Mouse (Mus musculus): ENCODE measurements at regions not wholly inside any gene's neighbourhood (a gene's known extent, or its start where the extent isn't known, plus 50 kb on each side); places are given as distances from the start of the nearest gene placed in this dataset.
"Not testable (repeated sequence)": the region's sequence is repeated elsewhere in the genome, so short reads cannot be mapped to it uniquely, and the experiment has no call there.

DNA sequence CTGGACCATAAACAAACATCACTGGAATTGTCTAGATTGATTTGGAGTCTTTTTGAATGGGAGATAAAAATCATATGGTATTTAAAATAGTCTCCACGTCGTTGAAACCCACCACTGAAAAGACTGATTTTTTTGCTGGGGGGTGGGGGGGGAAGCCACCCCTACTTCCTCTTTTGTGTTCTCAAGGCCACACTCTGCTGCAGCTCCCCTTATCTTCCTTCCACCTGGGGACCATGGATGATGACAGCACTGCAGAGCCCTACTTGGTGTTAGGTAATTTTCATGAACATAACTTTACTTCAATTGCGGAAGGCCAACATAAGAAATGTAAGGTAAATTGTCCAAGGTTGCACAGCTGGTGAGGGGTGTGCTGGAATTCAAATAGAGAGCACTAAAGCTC lies 232.4 kb upstream of the Vrk2 start:
- DNase-seq (ENCODE audit: low read depth, low spot score), result no peak

DNA sequence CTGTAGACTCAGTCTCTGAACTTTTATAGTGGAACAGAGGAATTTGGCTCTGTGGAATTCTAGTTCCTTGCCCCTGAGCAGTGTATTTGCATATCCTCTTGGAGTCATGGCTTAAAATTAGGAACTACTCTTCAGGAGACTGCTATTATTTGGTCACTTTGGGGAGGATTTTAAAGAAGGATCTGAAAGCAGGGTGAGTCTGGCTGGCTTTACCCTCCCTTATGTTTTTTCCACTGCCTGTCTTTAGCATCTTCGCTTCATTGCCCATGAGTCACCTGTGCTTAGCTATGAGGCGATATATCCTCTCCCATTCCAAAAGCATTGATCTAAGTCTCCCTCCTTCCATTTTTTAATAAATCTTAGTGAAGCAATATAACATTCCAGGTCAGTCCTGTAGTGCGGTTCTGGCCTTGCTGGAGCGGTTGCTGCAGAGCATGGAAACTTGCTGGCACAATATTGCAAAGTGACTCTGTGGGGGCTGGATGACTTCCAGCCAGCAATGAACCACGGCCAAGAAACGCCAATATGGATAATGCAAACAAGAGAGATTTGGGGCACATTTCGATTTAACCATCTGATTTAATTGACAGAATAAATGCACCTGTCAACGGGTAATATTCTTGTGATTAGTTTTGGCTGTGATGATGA lies 230.4 kb upstream of the Vrk2 start:
- DNase-seq (ENCODE audit: low read depth, low spot score), result no peak

DNA sequence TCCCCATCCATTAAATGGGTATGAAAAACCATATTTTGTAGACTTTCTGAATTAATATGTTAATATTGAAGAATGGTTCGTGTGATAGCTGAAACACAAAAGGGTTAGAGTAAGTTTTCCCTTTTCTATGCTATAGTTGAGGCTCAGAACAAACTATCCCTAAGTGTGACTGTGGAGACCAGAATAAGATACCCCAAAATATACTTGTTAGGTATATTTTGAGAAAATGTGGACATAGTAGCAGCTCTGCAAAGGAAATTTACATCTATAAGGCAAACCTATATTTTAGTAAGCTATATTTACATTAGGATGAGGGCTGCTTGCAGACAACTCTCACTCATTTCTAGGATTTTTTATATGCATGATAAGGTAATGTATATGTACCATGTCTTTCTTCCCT lies 227.3 kb upstream of the Vrk2 start:
- DNase-seq (ENCODE audit: low read depth, low spot score), result no peak

DNA sequence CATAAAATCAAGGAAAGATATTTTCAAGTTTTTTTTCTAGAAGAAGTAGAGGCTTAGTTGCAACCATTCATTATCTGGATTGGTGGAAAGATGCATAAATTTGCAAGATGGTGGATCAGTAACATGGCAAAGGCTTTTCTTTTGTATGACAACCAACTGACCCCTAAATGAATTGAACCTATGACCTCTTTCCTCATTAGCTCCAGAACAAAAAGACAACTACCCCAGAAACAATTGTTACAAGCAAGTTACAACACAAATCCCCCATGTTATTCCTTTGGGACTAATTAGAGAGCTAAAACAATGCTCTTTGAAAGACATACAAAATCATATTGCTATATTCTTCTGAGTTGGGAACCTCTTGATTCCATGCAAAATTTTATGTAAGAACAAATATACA lies 223.5 kb upstream of the Vrk2 start:
- DNase-seq (ENCODE audit: low read depth, low spot score), result no peak

DNA sequence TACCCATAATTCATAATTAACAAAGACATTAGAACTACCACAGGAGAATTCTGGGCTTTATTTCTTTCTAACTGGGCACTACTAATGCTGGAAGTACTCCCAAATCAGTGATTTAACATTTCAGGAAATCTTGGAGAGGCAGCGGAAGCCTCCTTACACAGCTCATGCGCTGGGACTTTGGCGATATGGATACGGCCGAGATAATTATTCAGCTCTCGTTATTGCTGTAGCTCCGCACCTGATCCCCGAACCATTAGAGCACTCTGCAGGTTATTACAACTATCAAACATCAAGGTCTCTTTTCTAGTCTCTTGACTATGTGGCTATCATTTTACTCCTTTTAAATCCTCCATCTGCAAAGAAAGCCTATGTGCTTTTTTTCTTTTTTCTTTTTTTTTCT lies 221.3 kb upstream of the Vrk2 start:
- no peak for DNase-seq (ENCODE audit: low read depth, low spot score)

DNA sequence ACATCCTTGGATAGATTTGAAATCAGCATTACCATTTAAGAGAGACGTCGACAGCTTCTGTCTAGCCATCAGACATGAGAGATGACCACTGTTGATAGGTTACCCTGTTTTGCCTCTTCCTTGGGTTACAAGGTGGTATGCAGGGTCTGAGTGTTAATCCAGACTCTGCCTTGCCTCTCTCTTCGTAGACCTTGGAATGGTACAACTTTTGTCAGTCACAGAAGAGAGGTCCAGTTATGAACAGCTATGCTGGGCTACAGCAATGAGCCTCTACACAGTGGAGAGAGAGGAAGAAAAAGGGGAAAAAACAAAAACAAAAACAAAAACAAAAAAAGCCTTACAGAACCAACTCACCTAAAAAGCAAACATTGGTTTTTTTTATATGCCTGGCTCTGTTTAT lies 220.8 kb upstream of the Vrk2 start:
- no peak for DNase-seq (ENCODE audit: low read depth, low spot score)

DNA sequence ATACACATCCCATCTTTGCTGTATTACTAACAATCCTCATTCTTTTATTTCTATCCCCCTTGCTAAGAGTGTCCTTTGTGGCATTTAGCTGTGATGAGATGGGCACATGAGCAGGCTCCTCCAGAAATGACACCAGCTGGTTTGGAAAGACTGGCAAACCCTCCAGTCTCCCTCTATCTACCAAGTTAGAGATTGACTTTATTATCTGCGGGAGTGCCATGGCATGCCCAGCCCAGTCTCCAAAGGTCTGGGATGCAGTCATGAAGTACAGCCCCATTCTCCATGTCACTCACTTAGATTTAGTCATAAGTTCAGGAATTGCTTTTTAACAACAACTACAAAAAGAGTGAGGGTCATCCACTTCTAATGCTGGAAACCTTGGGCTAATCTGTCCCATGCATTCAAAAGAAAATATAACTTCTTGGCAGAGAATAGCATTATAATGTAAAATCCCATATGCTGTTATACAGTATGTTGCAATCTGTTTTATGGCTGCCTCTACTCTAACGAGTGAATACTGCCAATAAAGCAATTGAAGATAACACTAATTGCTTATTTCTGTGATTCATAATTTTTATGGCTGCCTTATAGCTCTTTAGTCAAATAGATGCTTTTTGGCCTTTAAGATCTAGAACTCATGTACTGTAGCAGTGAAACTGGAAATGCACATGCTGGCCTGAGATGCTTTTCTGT lies 208.6 kb upstream of the Vrk2 start:
- no peak for DNase-seq (ENCODE audit: low read depth, low spot score)

DNA sequence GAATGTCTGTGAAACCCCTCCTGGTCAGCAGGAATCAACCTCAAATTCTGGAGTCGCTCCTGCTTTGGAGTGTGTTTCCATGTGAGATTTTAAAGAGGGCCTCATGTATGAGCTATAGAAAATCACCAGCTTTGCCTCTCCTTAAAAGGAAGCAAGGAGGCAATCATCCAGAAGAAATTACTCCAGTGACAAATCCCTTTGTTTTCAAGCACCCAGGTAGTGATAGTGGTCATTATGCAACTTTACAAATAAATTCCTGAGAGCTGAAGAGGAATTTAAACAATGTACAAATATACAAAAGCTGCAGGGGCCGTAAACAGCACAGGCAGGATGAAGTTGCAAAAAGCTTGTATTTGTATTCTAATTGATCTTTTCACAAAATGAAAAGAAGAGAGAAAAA lies 206.5 kb upstream of the Vrk2 start:
- DNase-seq (ENCODE audit: low read depth, low spot score), result no peak

DNA sequence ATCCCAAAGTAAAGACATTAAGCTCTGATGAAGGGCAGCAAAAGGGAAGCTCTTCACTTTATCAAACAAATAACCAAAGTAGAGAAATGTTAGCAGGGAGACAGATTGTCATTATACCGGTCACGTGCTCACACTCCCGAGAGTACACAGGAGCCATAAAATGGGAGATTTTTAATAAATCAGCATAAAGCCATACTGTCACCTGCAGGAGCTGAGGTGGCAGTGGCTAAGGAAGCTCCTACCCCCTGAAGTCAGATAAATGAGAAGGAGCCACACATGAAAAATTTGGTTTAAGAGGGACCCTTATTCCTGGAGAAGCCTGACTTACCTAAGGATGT lies 200.8 kb upstream of the Vrk2 start:
- DNase-seq (ENCODE audit: low read depth, low spot score), result no peak

DNA sequence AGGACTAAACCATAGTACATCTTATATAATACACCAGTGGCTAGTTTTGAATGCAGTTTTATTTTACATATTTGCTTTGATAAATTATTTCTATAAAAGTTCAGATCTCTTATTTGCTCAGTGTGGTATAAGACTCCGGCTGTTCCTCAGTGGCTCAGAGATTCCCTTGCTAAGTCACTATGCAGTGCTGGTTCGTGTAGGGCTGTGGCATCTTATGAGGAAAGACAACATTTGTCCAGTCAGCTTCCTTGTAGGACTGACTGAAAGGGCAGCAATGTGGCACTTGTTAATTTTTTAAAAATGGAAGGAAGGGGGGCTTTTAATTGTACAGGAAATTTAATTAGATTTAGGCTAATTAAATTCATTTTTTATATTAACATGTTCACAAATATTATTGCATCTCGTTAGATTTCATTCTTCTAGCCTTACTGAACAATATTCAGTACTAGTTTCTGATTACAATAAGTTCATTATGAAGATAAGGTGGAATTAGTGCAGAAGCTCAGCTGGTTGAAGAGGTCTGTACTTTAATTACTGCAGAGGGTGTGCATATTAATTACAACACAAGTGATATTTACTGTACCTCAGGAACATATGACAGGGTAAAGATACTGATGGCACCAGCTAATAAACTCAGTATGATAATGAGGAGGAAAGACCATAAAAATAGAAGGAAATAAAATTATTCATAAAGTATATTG lies 200.3 kb upstream of the Vrk2 start:
- DNase-seq (ENCODE audit: low read depth, low spot score), result no peak

DNA sequence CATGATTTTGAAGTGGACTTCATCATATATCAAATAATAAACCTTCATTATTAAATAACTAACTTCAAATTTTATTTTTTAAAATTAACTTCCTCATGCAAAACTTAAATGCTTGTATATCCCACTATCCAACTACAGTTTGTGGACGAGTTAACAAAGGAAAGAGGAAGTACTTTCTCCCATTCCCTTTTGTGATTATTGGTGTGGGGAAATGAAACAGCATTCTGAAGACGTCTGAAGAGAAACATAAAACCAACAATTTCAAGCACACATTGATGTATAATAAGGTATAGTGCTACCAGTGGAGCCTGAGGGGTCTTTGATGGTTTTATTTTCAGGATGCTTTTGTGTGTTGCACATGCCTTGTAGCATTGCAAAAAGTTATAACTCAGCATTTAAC lies 195.5 kb upstream of the Vrk2 start:
- DNase-seq (ENCODE audit: low read depth, low spot score), result no peak

DNA sequence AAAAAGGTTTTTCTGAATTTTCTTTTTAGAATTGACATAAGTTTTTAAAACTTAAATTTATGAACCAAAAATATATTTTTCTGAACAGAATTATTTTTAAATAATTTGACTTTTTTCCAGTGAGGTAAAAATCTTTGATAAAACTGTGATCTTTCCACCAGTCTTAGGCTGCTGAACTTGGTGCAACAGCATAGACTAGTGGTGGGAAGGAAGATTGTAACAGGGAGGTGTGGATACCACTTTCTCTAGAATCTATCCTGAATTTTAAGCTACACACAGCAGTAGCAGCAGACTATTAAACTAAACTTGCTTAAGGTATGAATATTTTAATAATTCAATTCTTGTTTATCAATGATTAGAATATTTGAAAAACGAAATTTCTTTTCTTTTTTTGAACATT lies 191.4 kb upstream of the Vrk2 start:
- no peak for DNase-seq (ENCODE audit: low read depth, low spot score)

DNA sequence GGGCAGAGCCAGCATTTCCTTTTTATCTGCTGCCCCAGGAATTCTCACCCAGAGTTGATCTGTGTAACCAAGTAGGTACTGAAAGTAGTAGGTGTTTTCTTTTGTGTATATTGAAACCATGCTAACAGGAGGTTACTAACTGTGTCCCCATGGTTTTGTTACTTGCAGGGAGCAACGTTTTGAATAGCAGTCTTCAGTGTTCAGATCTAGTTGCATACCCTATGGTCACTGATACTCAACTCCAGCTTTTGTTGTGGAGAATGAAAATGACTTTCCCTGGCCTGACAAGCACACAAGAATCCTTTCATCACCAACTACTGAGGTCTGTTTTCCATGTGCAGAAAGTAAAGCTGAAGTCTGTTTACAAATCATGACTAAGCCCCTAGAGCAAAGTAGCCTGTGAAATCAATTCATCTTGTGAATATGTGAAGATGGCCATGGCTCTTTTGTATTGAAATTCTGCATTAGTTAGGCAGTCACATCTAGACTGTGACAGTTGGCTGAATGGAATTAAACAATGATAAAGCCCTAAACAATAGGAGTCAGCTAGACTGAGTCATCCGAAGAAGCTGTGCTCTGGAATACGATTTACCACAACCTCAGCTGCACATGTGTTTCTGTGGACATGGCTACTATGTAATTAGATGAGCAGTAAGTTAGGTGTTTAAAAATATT lies 179.5 kb upstream of the Vrk2 start:
- no peak for DNase-seq (ENCODE audit: low read depth, low spot score)

DNA sequence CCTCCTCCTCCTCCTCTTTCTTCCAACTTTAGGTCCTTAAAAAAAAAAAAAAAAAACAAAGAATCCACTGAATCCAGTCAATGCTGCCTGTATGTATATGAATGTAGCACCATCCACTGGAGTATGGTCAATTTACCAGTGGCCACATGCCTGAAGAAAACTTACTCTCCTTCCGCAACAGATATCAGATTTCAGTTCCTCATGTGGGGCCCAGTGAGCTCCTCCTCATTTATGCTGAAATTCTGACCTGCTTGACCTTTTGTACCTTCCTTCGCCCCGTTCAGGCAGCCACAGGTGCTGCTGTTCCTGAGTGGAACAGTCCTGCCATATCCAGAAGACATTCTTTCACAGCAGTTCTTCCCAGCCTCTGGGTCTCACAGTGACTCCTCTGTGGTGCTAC lies 161.8 kb upstream of the Vrk2 start:
- DNase-seq (ENCODE audit: low read depth, low spot score), result no peak

DNA sequence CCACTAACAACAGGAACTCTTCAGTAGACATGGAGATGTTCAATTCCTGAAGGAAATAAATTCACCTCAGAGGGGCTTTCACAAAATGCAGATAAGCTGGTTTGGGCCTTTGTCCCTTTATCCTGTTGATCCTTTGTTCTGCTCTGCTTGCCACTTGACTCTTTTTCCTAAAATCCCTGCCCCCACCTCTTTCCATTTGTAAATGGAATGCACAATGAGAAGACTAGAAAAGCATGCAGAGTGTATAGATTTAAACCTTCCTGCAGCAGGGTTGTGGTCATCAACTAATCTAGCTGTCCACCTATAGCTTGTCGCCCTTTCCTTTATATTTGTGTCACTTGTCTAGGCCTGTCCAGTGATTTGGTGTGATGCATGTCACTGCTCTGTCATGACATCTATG lies 159.8 kb upstream of the Vrk2 start:
- DNase-seq (ENCODE audit: low read depth, low spot score), result peak; percentile 3

DNA sequence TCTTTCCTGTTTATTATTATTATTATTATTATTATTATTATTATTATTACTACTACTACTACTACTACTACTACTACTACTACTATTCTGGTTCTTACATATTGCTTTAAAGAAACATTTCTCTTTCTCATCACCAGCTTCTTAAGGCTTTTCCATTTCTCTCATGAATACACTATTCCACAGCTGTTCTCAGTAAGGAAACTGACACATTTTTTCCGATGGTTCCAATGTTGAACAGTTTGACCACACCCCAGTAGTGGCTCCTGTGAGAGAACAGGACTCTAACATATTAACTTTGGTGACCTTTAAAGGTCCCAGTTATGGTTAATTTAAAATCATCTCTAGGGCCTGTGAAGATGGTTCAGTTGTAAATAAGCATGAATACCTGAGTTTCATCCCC lies 148.4 kb upstream of the Vrk2 start:
- no peak for DNase-seq (ENCODE audit: low read depth, low spot score)

DNA sequence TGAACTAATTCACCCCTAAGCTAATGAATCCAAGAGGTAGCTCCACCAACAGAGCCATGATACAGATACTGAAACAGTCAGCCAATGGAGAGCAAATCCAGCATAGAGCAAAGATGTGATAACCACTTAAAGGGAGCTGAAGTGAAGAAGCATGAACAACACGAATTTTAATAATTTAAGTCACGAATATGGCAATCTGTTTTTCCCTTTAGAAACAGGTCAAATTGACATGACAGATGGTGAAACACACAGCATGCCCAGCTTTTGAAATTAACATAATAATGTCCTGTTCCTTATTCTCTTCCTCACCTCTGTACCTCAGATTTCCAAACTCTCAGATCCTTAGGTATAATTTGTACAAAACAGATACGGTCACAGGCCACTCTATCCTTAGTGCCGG lies 145.9 kb upstream of the Vrk2 start:
- no peak for DNase-seq (ENCODE audit: low read depth, low spot score)

DNA sequence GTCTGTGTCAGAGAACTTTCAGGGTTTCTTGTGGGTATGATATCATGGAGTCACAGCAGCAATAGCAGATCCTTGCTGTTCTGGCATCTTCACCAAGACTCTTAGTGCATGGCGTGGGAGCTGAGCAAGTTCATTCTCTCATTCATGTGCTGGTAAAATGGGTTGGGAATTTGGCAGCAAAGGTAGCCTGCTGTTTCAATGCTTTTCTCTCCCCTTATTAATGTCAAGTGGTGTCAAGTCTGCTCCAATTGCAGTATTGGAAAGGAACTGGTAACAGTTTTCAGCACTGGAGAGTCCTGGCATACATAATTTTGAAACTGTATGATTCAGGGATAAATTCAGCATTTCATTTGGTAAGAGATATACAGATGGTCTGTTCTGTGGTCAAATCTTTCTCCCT lies 133.2 kb upstream of the Vrk2 start:
- DNase-seq (ENCODE audit: low read depth, low spot score), result no peak

DNA sequence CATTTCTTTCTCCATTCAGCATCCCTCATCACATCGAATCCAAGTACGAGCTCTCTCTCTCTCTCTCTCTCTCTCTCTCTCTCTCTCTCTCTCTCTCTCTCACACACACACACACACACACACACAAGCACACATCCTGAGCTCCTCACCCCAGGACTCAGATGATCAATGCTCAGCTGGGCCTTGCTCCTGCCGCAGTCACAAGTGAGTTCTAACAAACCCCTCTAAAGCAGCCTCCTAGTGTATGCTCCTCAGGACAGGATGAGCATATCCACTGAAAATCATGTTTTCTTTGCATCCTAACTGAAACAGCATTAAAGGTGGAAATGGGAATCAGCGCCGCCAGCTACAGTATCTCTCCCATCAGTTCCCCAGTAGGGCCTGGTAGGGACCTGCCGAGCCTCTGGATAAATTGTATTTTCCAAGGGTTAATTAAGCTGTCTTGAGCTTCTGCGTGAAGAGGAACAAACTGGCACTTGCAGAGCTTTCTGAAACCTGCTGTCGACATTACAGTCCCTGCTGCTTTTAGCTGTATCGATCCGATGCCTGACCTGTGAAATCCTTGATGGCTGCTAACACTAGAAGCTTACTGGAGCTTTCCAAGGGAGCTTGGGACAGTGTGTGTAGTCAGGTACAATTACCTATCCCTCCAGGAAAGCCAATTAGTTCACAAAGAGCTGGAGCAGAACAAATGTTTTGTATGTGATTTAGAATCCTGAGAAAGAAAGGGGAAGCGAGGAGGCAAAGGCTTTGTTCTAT lies 131.3 kb upstream of the Vrk2 start:
- no peak for DNase-seq (ENCODE audit: low read depth, low spot score)

DNA sequence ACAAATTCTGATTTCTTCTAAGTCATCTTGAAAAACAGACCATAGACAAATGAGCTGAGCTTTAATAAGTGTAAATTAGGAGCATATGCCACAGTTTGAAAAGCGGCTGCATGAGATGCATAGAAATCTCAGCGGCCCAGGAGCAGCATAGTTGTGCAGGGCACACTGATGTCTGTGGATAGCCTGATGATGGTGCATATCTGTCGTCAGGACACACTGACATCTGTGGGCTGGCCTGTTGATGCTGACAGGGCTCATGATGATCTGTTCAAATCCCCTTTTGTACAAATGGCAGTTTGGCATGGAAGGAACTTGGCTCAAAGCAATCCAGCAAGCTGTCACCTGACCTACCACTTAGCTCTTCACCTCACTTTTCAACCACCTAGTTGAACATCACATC lies 128.5 kb upstream of the Vrk2 start:
- DNase-seq (ENCODE audit: low read depth, low spot score), result no peak

DNA sequence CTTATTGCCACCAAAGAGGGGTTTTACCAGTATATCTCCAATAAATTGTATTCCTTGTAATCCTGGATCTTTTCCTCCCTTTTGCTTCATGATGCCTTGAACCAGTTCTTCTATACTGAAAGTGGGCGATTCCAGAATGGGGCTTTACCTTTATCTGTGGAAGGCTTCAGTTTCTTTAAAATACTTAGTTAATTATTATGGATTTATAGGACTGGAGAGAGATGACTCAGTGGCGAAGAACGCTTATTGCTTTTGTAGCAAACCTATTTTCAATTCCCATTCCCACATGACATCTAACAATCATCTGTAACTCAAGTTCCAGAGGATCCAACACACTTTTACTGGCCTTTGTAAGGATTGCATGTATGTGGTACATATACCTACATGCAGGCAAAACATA lies 127.4 kb upstream of the Vrk2 start:
- DNase-seq (ENCODE audit: low read depth, low spot score), result no peak

DNA sequence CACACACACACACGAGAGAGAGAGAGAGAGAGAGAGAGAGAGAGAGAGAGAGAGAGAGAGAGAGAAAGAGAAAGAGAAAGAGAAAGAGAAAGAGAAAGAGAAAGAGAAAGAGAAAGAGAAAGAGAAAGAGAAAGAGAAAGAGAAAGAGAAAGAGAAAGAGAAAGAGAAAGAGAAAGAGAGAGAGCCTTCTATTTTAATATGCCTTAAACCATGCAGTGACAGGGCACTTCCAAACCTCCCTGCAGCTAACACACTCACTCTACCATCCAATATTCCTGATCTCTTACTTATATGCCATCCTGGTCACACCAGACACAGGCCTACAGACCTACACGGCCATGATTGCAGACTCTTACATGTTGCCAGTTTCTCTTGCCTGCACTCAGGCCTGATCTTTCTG lies 117.4 kb upstream of the Vrk2 start:
- not testable (repeated sequence) for DNase-seq (ENCODE audit: low read depth, low spot score)
